Mouse (Mus musculus) hematopoietic stem cell, adult 5-6 weeks (primary cell): ENCODE data around the gene Snx30. TPM values are rescaled to one million over a fixed set of nuclear protein-coding genes. Genes with fewer than 3 reads are reported as not detected.
A peak's percentile ranks its signal among the peaks of the same experiment; 100 is the strongest.

Experiments
- ATAC-seq, 2 experiments: fragments of 125-278 bp in 1 of 2; replicated peaks in 1 of 2; 2 replicates each; pipeline ENCODE4 v1.8.0; 2016 to 2017; ENCODE audit warnings: inconsistent platforms in 2 of 2, mild to moderate bottlenecking in 2 of 2, moderate number of reproducible peaks in 2 of 2, low read depth in 1 of 2, moderate TSS enrichment in 1 of 2; ENCODE audit not compliant: low FRiP score in 2 of 2, poor library complexity in 2 of 2, severe bottlenecking in 2 of 2, insufficient read depth in 1 of 2, low TSS enrichment in 1 of 2
- total RNA-seq: library from RNA; stranded (forward); fragments of 172-1452, 232-1000 nt; gene quantifications from 2 replicates; pipeline ENCODE4 v1.2.3, GENCODE M21; 2017

Snx30 gene
- total RNA-seq, 1 experiment from 2014 or later: 42.3 TPM

DNA sequence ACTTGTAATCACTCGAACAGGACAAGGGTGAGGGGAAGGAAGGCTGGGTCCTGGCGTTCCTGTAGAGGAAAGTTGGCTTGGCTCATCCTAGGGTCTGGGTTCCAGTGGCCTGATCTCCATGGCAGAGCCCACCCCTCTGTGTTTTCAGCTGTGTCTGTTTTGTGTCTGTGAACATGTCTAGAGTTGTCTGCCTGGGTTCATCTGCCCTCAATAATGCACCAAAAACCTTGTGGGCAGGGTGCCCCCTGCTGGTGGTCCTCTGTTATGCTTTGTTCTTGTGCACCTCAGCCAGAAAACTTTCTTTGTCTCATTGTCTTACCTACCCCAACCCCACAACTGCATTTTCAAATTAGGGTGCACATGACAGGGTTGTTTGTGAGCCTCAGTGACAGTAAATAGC is 44.5 kb downstream of the Snx30 start:
- ATAC-seq: peak; percentile 58 to 73; a peak in 3 of 4 replicates

DNA sequence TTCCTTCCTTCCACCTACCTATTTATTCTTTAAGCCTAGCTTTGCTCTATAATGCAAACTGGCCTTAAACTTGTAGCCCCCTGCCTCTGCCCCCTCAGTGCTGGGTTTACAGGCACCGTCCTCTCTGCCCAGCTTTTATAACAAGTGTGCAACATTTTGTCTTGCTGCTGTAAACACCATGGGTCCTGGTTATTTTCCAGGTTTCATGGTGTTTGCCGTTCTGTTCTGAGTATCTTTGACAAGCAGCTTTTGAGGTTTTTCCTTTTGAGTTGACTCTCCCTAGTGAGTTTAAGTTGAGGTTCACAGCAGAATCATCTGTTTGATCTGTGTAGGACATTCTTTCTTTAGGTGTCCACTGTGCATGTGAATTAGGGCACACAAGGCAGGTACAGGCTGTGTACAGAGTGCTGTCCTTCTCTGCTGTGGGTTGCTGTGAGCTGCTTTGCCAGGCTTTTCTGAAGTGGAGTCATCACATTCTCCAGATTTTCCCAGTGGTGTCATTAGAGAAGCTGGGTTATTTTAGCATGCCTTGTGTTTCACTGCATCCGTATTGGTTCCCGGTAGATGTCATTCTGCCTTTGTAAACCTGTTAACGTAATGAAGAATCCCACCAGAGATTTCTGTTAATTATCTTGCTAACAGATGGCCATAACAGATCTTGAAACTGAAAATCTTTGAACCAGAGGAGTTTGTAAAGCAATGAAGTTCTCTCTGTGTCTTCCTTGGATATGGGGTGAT is 45.4 kb downstream of the Snx30 start:
- ATAC-seq: no peak

DNA sequence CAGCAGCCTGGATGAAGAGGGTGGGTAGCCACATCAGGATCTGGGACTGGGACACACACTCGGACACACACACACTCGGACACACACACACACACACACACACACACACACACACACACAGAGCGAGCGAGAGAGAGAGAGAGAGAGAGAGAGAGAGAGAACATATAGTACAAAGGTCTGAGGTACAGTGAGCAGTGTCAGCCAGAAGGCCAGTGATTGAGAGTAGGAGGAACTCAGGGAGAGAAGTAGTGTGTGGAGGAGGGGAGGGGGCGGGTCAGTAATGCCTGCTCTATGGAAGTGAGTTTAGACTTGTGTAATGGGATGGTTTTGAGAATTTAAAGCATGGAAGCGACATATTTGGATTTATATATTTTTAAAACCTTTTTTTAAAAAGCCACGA is 47.5 kb downstream of the Snx30 start:
- no peak; a peak in 1 of 4 replicates for ATAC-seq

DNA sequence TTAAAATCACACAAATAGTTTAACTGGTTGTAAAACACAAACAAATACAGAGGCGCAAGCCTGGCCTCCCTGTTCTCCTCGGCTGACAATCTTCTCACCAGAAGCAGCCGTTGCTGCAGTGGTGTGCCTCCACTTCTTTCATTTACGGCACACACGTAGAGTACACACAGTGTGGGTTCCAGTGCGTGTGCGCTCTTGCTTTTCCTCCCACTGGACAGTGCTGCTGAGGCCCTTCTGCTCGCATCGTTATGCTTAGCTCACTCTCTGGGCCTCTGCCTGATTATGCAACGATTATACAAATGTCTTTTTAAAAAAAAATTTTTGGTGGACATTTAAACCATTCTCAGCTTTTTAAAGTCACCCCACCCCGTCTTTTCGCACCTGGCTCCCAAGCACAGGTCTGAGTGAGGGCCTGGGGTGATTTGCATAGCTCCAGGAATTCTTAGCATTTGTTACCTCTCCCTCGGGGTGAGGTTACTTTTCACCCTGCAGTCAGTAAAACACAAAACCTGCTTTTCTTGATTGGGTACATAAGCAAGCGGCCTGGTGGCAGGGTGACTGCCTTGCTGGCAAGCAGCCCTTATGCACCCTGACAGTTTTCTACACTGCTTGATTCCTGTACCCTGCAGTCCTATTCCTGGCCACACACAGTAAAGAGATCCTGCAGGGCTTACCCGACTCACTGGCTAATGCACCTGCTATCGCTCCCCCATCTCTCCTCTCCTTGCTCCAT is 54.2 kb downstream of the Snx30 start:
- ATAC-seq: no peak

DNA sequence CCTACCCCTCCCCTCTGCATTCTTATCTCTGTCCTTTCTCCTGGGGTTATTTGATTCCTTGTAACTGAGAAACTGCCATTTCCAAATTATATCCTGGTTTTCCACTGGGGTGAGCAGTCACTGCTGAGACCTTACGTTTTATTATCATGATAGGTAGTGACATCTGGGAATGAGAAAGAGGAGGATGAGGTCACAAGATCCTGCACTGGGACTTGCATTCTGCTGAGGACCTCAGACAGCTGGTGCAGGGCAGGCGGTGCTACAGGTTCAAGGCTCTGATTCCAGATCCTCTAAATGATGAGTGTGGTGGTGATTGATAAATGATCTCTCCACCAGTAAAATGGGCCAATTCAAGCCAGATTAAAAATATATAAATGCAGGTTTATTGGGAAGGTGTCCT is 54.8 kb downstream of the Snx30 start:
- ATAC-seq: no peak

DNA sequence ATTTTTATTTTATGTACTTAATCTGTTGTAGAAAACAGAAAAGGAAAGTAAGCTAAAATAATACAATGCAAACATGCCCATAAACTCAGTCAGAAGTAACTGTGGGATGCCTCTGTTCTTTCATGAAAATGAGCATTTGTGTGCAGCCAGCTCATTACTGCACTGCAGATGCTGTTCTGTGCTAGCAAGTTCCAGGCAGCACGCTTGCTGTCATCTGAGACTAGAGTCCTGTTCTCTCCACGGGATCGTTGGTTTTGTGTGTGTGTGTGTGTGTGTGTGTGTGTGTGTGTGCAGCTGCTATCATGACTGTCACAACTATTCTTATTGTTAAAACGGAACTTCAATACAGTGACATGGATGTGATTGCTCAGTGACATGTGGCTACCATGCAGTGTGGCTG is 56.2 kb downstream of the Snx30 start:
- ATAC-seq: no peak

DNA sequence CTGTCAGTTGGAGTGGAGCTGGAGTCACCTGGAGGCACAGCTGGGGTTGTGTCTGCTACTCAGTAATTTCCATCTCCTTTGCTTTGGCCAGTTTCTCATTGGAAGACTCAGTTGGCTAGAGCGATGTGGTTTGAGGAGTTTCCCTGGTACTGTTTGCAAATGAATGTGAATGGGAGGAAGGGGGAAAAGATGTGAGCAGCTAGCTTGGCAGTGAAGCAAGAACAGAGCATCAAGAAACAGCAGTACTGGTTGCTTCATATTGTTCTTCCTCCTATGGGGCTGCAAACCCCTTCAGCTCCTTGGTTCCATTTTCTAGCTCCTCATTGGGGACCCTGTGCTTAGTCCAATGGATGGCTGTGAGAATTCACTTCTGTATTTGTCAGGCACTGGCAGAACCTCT is 56.7 kb downstream of the Snx30 start:
- ATAC-seq: no peak

DNA sequence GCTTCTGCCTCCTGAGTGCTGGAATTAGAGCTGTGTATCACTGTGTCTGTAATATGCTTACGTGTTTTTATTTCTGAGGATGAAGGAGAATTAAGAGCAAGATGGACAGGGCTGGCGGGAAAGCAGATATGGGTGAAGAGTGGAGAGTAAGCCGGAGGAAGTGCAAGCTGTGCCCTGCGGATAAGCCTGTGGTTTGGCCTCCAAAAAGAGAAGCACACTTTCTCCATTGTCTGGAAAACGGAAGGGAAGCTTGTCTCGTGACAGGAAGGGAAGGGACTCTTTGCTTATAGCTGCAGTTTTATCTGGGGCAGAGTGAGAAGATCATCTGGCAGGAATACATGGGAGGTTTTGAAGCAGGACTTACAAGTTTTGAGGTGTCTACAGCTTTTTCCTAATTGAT is 58.2 kb downstream of the Snx30 start:
- peak; percentile 90 for ATAC-seq

DNA sequence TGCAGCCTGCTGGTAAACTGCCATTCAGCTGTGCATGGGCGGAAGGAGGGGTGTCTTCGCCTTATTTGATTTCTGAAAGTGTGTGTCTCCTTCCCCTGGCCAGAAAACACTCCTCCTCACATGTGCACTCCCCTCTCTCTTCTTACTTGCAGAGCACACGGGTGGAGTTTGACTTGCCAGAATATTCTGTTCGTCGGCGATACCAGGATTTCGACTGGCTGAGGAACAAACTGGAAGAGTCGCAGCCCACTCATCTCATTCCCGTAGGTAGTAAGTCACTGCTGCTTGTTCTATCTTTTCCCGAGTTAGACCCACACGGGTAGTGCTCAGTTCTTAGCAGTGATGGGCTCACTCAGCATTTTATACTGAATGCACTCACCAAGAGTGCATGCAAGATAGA is 62.4 kb downstream of the Snx30 start:
- no peak for ATAC-seq

DNA sequence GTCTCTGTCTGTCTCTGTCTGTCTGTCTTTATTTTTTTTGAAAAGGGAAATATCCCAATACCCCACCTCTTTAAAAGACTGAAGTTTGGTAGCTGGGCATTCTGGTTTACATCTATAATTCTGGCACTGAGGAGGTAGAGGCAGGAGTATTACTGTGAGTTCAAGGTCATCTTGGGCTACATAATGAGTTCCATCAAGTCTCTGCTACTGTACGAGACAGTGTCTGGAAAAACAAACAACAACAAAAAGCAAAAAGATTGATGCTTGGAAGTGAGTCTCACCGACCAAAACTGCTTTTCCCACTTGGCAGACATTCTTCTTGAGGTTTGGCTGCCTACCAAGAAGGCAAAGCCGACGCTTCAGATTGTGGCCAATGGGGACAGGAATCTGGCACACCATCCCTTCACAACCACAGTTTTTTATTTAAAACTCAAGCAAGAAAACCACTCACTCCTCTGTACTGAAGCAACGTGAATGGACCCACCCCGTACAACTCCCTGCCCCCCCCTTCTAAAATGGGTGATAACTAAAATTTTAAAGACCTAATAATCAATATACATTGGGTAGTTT is 63.9 kb downstream of the Snx30 start:
- peak; percentile 13 to 30; a peak in 2 of 4 replicates for ATAC-seq

DNA sequence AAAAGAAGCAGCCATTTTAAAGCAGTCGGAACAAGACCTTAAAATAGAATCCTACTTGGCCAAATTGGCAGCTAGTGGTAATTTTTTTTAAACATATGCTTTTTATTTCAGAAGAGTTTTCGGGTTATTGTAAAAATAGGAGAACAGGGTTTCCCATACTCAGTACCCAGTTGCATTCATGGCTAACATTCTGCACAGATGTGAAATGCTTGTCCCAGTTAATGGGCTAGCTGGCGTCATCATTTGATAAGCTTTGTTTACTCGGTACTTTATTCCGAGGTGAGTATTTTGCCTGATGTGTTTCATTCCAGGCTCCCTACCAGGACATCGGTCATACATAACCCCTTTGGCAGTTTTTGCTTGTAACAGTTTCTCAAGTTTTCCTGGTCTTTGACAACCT is 64.8 kb downstream of the Snx30 start:
- no peak for ATAC-seq

DNA sequence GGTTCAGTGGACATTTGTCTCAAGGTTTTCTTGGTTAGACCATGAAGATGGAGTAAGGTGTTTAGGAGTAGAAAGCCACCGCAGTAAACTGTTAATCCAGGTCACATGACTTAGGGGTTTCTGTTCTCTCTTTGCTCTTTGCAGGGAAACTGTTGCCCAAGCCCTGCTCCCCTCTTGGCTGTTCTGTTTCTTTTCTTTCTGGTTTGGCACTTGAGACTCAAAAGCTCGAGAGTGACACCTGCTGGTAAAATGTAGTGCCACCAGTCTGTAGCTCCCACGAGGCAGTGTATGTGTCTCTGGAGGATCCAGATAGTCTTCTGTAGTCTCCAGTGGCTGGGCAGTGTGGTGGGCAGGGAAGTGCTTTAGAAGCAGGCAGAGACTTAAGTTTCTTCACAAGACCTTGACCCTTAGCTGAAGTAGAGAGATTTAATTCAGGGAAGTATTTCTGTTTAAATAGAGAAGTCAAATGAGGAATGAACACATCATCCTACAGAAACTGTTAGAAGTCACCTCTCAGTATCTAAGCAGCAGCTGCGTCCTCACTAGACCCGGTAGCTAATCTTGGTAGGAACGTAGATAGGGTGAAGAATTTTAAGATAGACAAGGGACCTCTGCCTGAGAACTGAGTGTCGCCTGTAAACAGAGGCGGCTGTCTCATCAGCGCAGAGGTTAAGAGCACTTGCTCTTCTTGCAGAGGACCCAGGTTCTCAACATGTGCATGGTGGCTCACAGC is 65.4 kb downstream of the Snx30 start:
- peak; percentile 60 to 72 for ATAC-seq

DNA sequence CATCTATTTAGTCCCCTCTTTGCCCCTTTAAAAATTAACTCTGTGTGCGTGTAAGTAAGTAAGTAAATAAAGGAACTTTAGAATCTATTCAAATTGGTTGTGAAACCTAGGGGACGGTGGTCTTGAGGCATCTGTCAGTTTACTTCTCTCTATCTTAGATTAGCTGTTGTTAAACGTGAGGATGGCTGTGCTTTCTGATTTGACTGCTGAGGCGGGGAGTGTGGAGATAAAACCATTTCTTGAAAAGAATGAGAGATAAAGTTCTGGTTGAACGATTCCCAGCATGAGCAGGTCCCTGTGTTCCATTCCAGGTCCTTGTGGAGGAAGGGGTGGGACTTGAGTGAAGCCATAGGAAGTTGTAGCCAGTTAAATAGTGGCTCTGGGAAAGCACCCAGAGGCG is 67.6 kb downstream of the Snx30 start:
- ATAC-seq: no peak

DNA sequence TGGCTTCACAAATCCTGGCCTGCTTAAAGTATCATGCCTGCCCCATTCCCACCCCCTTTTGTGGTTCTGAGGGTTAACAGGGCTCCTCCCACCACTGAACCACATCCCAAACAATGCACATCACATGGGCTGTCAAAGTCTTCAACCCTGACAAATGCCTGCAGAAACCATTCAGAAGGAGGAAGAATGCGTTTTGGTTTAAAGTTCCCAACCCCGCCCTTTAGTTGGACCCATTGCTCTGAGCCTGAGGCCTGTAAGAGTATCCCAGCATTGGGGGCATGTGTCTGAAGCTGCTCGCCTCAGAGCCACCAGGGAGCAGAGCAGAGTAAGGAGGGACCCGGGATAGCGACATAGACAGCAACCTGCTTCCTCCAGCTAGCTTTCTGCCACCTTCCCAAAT is 68.2 kb downstream of the Snx30 start:
- peak; percentile 66 to 73 for ATAC-seq

DNA sequence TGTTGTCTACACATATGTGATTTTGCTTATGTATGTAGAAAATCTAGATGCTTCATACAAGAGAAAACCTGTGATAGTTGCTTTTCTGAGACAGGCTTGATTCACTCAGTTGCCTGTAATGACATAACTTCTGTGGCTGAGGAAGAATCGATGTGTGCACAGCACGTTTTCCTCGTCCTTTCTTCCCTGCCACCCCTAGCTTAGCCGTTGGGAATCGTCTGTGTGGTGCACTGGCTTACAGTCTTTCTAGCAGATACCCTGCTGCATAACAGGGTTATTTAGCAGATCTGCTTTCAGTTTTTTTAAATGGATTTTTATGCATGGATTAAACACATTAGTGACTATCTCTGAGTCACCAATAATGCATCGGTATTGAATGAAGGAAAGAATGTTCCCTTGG is 70.9 kb downstream of the Snx30 start:
- no peak for ATAC-seq

DNA sequence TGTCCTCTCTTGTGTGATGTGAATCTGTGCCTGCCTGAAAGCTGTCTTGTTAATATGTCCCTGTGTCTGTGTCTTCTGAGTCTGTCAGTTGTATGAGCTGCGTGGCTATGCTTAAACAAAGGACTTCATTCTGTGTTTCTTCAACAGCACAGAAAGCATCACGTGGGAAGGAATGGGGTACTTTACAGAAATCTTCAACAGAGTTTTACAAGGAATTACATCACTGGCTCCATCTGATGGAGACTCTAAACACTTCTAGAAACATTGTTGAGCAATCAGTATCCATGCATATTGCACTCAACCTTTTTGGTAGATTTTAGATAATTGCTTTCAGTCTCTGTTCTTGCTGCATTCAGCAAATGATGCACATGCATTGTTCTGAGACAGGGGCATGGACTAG is 71.4 kb downstream of the Snx30 start:
- ATAC-seq: no peak

DNA sequence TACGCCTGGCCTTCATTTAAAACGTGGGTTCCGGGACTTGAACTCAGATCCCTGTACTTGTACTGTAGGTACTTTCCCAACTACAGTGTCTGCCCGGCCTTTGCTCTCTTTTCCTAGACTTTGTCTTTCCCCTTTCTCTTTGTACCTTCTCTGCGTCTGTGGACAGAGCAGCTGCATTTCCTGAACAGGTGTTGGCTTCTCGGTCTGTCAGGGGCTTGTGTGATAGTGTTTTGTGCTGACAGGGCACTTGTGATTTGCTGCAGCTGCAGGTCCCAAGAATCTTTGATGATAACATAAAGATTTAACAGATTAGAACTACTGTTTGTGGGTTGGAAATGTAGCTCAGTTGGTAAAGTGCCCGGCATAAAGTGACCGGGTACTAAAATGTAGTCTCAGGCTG is 73.0 kb downstream of the Snx30 start:
- no peak; a peak in 1 of 4 replicates for ATAC-seq

DNA sequence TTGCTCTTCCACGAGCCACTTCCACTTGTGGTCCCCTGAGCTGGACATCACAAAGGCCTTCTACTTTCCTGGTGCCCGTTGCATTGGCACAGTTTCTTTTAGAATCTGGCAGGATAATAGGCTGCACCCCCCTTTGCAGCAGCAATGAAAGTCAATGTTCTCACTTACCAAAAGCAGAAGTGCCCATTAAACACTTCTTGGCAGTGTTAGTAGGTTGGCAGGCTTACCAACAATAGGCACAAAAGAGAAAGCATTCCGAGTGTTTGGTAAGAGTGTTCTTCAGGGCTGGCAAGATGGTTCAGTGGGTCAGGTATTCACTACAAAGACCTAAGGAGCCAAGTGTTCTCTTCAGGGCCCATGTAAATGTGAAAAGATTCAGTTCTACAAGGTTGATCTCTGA is 73.8 kb downstream of the Snx30 start:
- peak; percentile 77 to 82 for ATAC-seq
